Mouse (Mus musculus) heart, postnatal 0 days (tissue): ENCODE measurements around the gene Krtap16-3.

ENCODE experiments used
- CTCF ChIP-seq: IDR thresholded peaks from 2 replicates; pipeline ENCODE4 v1.5.1; 2016; ENCODE audit warnings: antibody characterized with exemption, control low read depth, low read depth
- EP300 ChIP-seq: IDR thresholded peaks from 2 replicates; pipeline ENCODE4 v1.6.1; 2016; ENCODE audit warnings: antibody characterized with exemption, low read depth

DNA sequence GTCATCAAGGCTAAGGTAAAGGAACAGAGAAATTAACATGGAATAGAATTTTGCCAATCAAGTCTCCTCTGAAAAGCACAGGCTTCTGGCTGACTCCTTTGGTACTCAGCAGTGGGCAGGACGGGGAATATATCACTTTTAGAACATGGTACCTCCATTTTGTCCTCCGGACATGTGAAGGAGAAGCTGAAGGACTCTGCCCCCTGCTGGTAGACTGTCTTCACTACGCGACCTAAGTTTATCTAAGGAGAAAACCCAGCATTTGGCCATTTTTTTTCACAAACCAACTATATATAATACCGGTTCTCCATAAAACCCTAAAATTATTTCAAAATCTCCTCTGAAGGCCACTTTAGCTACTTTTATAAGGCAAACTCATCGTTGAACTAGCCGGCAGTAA is 24.4 kb downstream of the Krtap16-3 start:
- TF ChIP-seq CTCF (no peak), EP300 (no peak)
